Mouse (Mus musculus) layer of hippocampus, postnatal 10 days (tissue): ENCODE measurements around the gene Chst10. TPM values are rescaled to one million over a fixed set of nuclear protein-coding genes. Genes with fewer than 3 reads are reported as not detected.

Source experiments
- DNase-seq, 2 experiments: peaks; one replicate each; pipeline ENCODE4 v3.0.0; 2021; ENCODE audit warnings: low spot score in 2 of 2
- long read RNA-seq: library from polyadenylated mRNA; stranded (forward); transcript quantifications from one replicate; pipeline ENCODE4 v2.0.0, GENCODE M21; 2023
- total RNA-seq, 2 experiments: library from RNA; stranded (reverse); gene quantifications; 2 replicates each; pipeline ENCODE4 v1.2.3; 2021

Chst10 gene
- total RNA-seq: 10 to 100 TPM; 53.0 to 58.5 TPM
- long read RNA-seq, transcript Chst10-201 (7 exons, 2,975 nt): major isoform, 38 of 55 reads
- long read RNA-seq, partial matches to known transcripts: 3 of 55 reads
- long read RNA-seq, other reads (novel, unspliced or antisense): 14 of 55 reads

GRCm38 (mm10) chr1:38897431-38898248, at the start of gene Chst10:
Chst10 (minus strand) TSS chr1:38898161.
- peak; percentile 82 to 86 for DNase-seq

- DNase-seq: no peak
Measured at GRCm38 (mm10) chr1:38939608-38940007, 41.6 kb upstream of the Chst10 start.

GRCm38 (mm10) chr1:38938849-38939248, 40.9 kb upstream of the Chst10 start, which contains the start of gene Nms:
Nms (plus strand) TSS chr1:38939149.
- DNase-seq: no peak

DNA sequence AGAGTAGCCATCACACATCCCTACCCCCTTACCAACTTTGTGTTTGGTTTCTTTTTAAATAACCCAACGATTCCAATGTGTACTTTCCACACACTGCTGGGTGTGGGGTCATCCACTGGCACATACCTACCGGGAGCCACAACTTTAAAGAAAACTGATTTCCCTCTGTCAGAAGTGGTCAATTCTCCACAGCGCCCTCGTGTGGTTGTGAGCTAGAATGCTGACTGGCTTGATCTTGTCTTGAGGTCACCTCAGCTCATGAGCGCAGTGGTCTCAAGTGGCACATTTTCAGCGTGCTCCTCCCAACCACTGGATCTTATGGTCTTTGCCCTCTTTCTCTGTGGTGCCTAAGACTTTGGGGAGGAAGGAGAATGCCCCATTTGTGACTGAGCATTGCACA, 38.8 kb upstream of the Chst10 start:
- DNase-seq: peak; percentile 28 to 36

DNA sequence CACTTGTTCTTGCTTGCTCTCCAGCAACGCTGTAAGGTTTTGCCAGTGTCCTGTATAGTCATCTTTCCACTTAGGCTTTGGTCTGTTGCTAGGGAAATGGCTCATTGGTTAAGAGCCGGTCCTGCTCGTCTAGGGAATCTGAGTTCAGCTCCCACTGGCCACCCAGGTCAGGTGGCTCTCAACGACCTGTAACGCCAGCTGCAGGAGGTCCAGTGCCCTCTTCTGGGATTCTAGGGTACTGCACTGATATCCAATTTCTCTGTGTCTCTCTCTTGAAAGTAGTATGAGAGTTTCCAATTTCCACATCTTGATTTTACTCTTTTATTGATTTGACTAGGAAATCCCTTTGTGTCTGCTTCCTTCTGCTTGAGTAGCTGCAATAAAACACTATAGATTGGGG, 36.7 kb upstream of the Chst10 start:
- peak; percentile 15 to 35 for DNase-seq

GRCm38 (mm10) chr1:38930767-38931166, 32.8 kb upstream of the Chst10 start:
- DNase-seq: peak in 1 of 2 experiments; percentile 19

- DNase-seq: no peak
Measured at GRCm38 (mm10) chr1:38929468-38929867, 31.5 kb upstream of the Chst10 start.

DNA sequence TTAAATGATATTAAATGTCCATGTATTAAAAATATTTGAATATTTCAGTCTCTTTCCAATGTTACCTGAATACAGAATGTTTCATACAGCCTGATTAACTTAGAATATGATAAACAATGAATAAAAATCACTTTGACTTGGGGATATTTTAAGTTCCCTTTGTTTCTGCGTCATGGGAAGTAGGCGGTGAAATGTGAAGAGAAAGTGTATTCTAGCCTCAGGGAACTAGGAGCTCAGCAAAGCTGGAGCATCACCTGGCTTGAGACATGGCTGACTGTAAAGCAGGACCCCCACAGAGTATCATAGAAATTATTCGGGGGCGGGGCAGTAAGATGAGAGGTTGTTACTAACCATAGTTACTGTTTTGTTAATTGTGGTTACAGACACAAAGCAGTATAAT, 31.0 kb upstream of the Chst10 start:
- no peak for DNase-seq

- DNase-seq: no peak
Measured at GRCm38 (mm10) chr1:38903985-38904384, 6.0 kb upstream of the Chst10 start.

DNA sequence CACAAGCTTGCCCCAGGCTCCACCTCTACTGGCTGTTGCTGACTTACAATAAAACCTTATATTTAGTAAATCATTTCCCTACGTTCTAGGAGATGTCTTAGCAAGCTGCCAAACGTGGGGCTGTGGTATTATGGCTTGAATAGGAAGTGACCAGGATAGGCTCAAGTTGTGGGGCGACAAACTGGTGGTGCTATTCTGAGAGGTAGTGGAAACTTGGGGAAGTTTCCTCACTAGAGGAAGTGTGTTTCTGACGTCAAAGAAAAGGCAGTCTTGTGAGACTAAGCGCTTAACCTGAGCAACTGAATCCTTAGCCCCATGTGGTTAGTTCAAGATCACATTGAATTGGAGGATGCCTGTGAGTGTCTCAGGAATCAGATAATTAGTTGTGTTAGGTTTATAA, 4.6 kb upstream of the Chst10 start:
- DNase-seq: no peak

DNA sequence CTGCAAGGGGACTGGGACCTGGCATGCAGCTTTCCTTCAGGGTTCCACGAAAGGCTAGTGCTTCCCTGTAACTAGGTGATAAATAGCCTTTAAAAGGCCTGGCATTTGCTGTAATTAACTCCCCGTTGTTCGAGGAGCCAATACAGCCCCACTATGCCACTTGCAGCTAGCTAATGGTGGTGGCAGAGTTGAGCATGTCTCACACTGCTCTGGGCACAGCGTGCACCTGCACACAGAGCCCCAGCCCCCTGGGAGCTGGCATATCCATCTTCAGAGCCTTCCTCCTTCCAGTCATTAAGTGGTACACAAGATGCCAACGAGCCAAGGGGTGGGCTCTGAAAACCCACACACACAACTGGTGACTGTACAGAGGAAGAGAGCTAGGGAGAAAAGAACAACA, 4.9 kb downstream of the Chst10 start:
- peak; percentile 14 to 23 for DNase-seq

DNA sequence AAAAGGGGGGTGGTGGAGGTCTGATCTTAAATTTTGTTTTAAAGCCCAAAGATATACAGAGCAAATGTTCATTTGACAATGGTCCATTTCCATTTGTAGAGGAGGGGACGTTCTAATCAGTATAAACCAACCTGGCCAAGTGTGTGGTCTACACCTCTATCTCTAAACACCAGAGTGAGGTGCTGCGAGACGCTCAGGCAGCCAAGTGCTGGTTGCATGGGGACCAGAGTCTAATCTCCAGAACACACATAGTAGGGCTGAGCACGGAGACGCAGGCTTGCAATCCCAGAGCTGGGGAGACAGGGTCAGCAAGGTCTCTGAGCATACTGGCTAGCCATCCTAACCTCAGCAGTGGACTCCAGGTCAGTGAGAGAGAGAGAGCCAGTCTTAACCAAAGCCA, 6.5 kb downstream of the Chst10 start:
- no peak for DNase-seq

GRCm38 (mm10) chr1:38888803-38889202, 9.2 kb downstream of the Chst10 start:
- no peak for DNase-seq

- DNase-seq: no peak
Measured at GRCm38 (mm10) chr1:38887011-38887410, 10.9 kb downstream of the Chst10 start.

DNA sequence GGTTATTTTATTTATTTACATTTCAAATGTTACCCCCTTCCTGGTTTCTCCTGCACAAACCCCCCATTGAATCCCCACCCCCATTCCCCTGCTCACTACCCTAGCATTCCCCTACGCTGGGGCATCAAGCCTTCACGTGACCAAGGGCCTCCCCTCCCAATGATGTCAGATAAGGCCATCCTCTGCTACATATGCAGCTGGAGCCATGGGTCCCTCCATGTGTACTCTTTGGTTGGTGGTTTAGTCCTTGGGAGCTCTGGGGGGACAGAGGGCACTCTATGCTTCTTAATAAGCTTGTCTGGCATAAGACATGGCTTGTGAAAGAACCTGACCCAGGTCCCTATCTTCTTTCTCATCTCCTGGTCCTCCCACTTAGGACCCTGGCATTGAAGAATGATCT, 11.4 kb downstream of the Chst10 start:
- no peak for DNase-seq

- DNase-seq: no peak
Measured at GRCm38 (mm10) chr1:38885956-38886355, 12.0 kb downstream of the Chst10 start.

- DNase-seq: no peak
Measured at GRCm38 (mm10) chr1:38883766-38884165, 14.2 kb downstream of the Chst10 start.

DNA sequence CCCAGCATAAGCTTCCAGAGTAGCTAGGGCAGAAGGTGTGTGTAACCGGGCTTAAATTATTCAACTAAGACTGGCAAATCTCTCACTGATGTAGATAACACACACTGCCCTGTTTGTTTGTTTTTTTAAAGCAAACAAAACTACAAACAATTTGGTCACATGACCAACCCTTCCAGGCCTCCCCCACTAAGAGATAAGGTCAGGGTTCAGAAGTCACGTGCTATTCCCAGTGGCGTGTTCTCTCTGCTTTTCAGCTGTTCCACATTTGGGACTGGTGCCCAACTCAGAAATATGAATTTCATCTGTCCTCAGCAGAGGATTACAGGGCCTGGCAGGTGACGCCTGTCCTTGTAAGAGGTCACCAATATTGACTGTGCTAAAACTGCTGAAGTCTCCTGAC, 15.2 kb downstream of the Chst10 start:
- DNase-seq: no peak

DNA sequence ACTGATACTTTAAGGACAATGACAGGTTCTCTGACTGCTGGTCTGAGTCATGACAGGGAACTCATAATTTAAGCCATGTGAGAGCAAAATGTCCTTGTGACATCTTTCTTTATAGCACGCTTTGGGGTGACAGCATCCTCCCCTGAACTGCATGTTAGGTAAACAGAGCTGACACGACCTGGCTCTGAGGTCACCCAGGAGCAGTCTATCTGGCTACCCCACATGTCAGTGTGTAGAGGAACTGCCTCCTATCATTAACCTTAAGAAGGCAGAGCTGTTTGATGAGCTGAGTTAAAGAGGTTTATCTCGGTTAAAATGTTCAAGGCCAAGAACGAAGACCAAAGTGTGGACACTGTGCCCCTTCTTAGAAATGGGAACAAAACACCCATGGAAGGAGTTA, 16.6 kb downstream of the Chst10 start:
- DNase-seq: no peak

GRCm38 (mm10) chr1:38876671-38877382, 21.1 kb downstream of the Chst10 start:
- no peak for DNase-seq

DNA sequence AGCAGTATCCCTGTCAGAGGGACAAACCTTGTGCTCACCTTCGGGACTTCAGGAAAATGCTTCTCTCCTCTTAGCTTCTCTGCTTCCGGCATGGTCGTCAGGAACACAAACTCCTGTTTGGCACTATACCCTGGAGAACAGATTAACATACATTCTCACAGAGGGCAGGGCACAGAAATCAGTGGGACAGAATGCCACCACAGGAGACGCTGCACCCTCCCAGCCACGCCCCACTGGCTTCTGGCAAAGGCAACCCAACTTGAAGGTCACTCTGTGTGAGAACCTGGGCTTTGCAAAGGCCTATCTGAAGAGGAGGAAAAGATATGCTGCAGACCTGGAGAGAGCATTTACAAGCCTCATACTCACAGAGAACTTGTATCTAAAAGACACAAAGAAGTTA, 24.1 kb downstream of the Chst10 start:
- DNase-seq: no peak

GRCm38 (mm10) chr1:38871834-38872233, 26.1 kb downstream of the Chst10 start:
- DNase-seq: no peak
